21 mouse cellular contexts compared by ENCODE assay signal in genomic region chr6:24549801-24550200, GRCm38 (mm10). TPM values are rescaled to one million over a fixed set of nuclear protein-coding genes. Genes with fewer than 3 reads are reported as not detected.
"Had no signal": no experiment of that assay in that cellular context is flagged by ENCODE, and none has a peak within 500 bp of the region (broad histone marks: within the 10 kb centered on the region; RNA-seq: fewer than 3 reads in every experiment).

No protein-coding gene starts in this region.

- DNase-seq: liver, postnatal 0 days; lung, adult 2 months; lung, postnatal 14 days; lung, postnatal 36 days; right cerebral cortex, postnatal 25 days; thymus, adult 18-20 months; thymus, postnatal 14 days; thymus, postnatal 36 days had no signal

- H3K4me3 ChIP-seq: lung, embryonic 15.5 days; megakaryocyte, embryonic 14.5 days; midbrain, embryonic 13.5 days; midbrain, embryonic 15.5 days; neural tube, embryonic 12.5 days; stomach, embryonic 15.5 days had no signal

- H3K27ac ChIP-seq: lung, embryonic 15.5 days; macrophage; midbrain, embryonic 13.5 days; midbrain, embryonic 15.5 days; neural tube, embryonic 12.5 days; stomach, embryonic 15.5 days; stomach, postnatal 0 days had no signal

- ATAC-seq: liver, postnatal 0 days; lung, postnatal 0 days; midbrain, embryonic 13.5 days; midbrain, embryonic 15.5 days had no signal

RNA-seq across cellular contexts. Expression of gene Asb15, which starts 21.9 kb away (rescaled TPM):
- total RNA-seq: megakaryocyte progenitor cell, adult 5-6 weeks; midbrain, postnatal 0 days; monocyte, adult 5-6 weeks; neutrophil, adult 5-6 weeks had no signal

RNA-seq across cellular contexts. Expression of gene Iqub, which starts 34.9 kb away (rescaled TPM):
- total RNA-seq: megakaryocyte progenitor cell, adult 5-6 weeks; neutrophil, adult 5-6 weeks had no signal

RNA-seq across cellular contexts. Expression of gene Lmod2, which starts 47.8 kb away (rescaled TPM):
- total RNA-seq: megakaryocyte progenitor cell, adult 5-6 weeks; midbrain, postnatal 0 days; monocyte, adult 5-6 weeks; neutrophil, adult 5-6 weeks had no signal
